Mouse (Mus musculus) MEL (cell line): Measurements from ENCODE around the gene Fgr. TPM values are rescaled to one million over a fixed set of nuclear protein-coding genes. Genes with fewer than 3 reads are reported as not detected.

Source experiments
- DNase-seq: peaks from one replicate; pipeline ENCODE4 v3.0.0; 2011; ENCODE audit warnings: low read depth, low spot score
- H3K27ac ChIP-seq: 2 replicates; pipeline ENCODE4 v1.5.1; 2012; ENCODE audit warnings: low read depth, mild to moderate bottlenecking, control low read depth, low read length, moderate library complexity; ENCODE audit not compliant: control insufficient read depth
- H3K27me3 ChIP-seq, 2 experiments: fragments of 150-350 bp in 1 of 2; sonication (generic) in 1 of 2; 2 replicates each; pipeline ENCODE4 v1.6.1; 2012; ENCODE audit warnings: low read length in 2 of 2, mild to moderate bottlenecking in 2 of 2, improper control_type of control experiment in 1 of 2, moderate library complexity in 1 of 2; ENCODE audit not compliant: insufficient read depth in 2 of 2, control insufficient read depth in 1 of 2
- H3K36me3 ChIP-seq, 2 experiments: 2 replicates each; pipeline ENCODE4 v1.6.1; 2012 to 2014; ENCODE audit warnings: low read length in 2 of 2, improper control_type of control experiment in 1 of 2, inconsistent platforms in 1 of 2, mild to moderate bottlenecking in 1 of 2; ENCODE audit not compliant: insufficient read depth in 2 of 2, control insufficient read depth in 1 of 2
- H3K4me1 ChIP-seq, 2 experiments: fragments of 150-350 bp in 1 of 2; sonication (generic) in 1 of 2; 2 replicates each; pipeline ENCODE4 v1.6.1; 2012; ENCODE audit warnings: low read length in 2 of 2, improper control_type of control experiment in 1 of 2, mild to moderate bottlenecking in 1 of 2; ENCODE audit not compliant: insufficient read depth in 2 of 2, control insufficient read depth in 1 of 2
- H3K4me3 ChIP-seq, 2 experiments: fragments of 150-350 bp in 1 of 2; sonication (generic) in 1 of 2; 2 replicates each; pipeline ENCODE4 v1.5.1; 2012; ENCODE audit warnings: low read depth in 2 of 2, low read length in 2 of 2, mild to moderate bottlenecking in 2 of 2, moderate library complexity in 2 of 2, control low read depth in 1 of 2, improper control_type of control experiment in 1 of 2; ENCODE audit not compliant: control insufficient read depth in 1 of 2, insufficient read depth in 1 of 2
- H3K79me2 ChIP-seq: 2 replicates; pipeline ENCODE4 v1.6.1; 2012; ENCODE audit warnings: mild to moderate bottlenecking, low read length, moderate library complexity; ENCODE audit not compliant: control insufficient read depth, poor library complexity, insufficient read depth
- H3K9ac ChIP-seq: 2 replicates; pipeline ENCODE4 v1.6.1; 2012; ENCODE audit warnings: low read depth, mild to moderate bottlenecking, control low read depth, low read length, moderate library complexity; ENCODE audit not compliant: control insufficient read depth, poor library complexity, severe bottlenecking
- H3K9me3 ChIP-seq: fragments of 150-350 bp; sonication (generic); replicated peaks from 2 replicates; pipeline ENCODE4 v1.6.1; 2012; ENCODE audit warnings: mild to moderate bottlenecking, low read length, improper control_type of control experiment, moderate library complexity; ENCODE audit not compliant: insufficient read depth
- CHD1 ChIP-seq: IDR thresholded peaks from 2 replicates; pipeline ENCODE4 v1.6.1; 2012; ENCODE audit warnings: low read depth, mild to moderate bottlenecking, inconsistent platforms, low read length, improper control_type of control experiment
- CHD2 ChIP-seq: IDR thresholded peaks from 2 replicates; pipeline ENCODE4 v1.6.1; 2011; ENCODE audit warnings: low read length, improper control_type of control experiment
- CTCF ChIP-seq, 3 experiments: IDR thresholded peaks in 2 of 3; conservative IDR thresholded peaks in 1 of 3; 2 replicates each; pipeline ENCODE4 v1.5.1; 2011 to 2012; ENCODE audit warnings: low read length in 3 of 3, low read depth in 2 of 3, mild to moderate bottlenecking in 2 of 3, improper control_type of control experiment in 1 of 3, inconsistent platforms in 1 of 3, mixed read lengths in 1 of 3, moderate library complexity in 1 of 3; ENCODE audit not compliant: control insufficient read depth in 1 of 3, insufficient read depth in 1 of 3, poor library complexity in 1 of 3, severe bottlenecking in 1 of 3
- ETS1 ChIP-seq: IDR thresholded peaks from 2 replicates; pipeline ENCODE4 v1.6.1; 2012; ENCODE audit warnings: low read depth, mild to moderate bottlenecking, inconsistent platforms, low read length, improper control_type of control experiment, moderate library complexity
- GATA1 ChIP-seq: IDR thresholded peaks from 2 replicates; pipeline ENCODE4 v1.6.1; 2011; ENCODE audit warnings: low read depth, low read length, improper control_type of control experiment
- KAT2A ChIP-seq: conservative IDR thresholded peaks from 2 replicates; pipeline ENCODE4 v1.6.1; 2012; ENCODE audit warnings: low read depth, low read length, improper control_type of control experiment, inconsistent platforms
- MAFK ChIP-seq: IDR thresholded peaks from 2 replicates; pipeline ENCODE4 v1.6.1; 2011; ENCODE audit warnings: low read depth, mild to moderate bottlenecking, low read length, improper control_type of control experiment, borderline replicate concordance
- MAX ChIP-seq: IDR thresholded peaks from 2 replicates; pipeline ENCODE4 v1.6.1; 2011; ENCODE audit warnings: low read length, improper control_type of control experiment
- MEF2A ChIP-seq: IDR thresholded peaks from 2 replicates; pipeline ENCODE4 v1.6.1; 2014; ENCODE audit warnings: low read depth, mild to moderate bottlenecking, inconsistent platforms, low read length, improper control_type of control experiment; ENCODE audit not compliant: poor library complexity, insufficient replicate concordance, severe bottlenecking; ENCODE audit errors: extremely low read depth
- MXI1 ChIP-seq: IDR thresholded peaks from 2 replicates; pipeline ENCODE4 v1.6.1; 2011; ENCODE audit warnings: mild to moderate bottlenecking, low read depth, low read length, improper control_type of control experiment
- MYB ChIP-seq: IDR thresholded peaks from 2 replicates; pipeline ENCODE4 v1.6.1; 2011; ENCODE audit warnings: mild to moderate bottlenecking, low read depth, low read length, improper control_type of control experiment
- MYC ChIP-seq: IDR thresholded peaks from 2 replicates; pipeline ENCODE4 v1.6.1; 2011; ENCODE audit warnings: low read depth, mild to moderate bottlenecking, low read length, improper control_type of control experiment, moderate library complexity
- NELFE ChIP-seq: IDR thresholded peaks from 2 replicates; pipeline ENCODE4 v1.6.1; 2011; ENCODE audit warnings: low read depth, low read length, improper control_type of control experiment
- POLR2AphosphoS2 ChIP-seq: IDR thresholded peaks from 2 replicates; pipeline ENCODE4 v1.6.1; 2011; ENCODE audit warnings: low read length, improper control_type of control experiment
- POLR2AphosphoS5 ChIP-seq: IDR thresholded peaks from 2 replicates; pipeline ENCODE4 v1.6.1; 2012; ENCODE audit warnings: low read depth, borderline replicate concordance, mild to moderate bottlenecking, inconsistent platforms, low read length, moderate library complexity, mixed read lengths
- RCOR1 ChIP-seq: IDR thresholded peaks from 2 replicates; pipeline ENCODE4 v1.6.1; 2012; ENCODE audit warnings: low read depth, mild to moderate bottlenecking, inconsistent platforms, low read length, improper control_type of control experiment
- SIN3A ChIP-seq: IDR thresholded peaks from 2 replicates; pipeline ENCODE4 v1.6.1; 2012; ENCODE audit warnings: low read length, improper control_type of control experiment, inconsistent platforms
- SMC3 ChIP-seq: IDR thresholded peaks from 2 replicates; pipeline ENCODE4 v1.6.1; 2011; ENCODE audit warnings: low read depth, low read length, improper control_type of control experiment
- TAL1 ChIP-seq: IDR thresholded peaks from 2 replicates; pipeline ENCODE4 v1.6.1; 2012; ENCODE audit warnings: mild to moderate bottlenecking, inconsistent platforms, low read length, moderate library complexity, mixed read lengths
- TBP ChIP-seq: IDR thresholded peaks from 2 replicates; pipeline ENCODE4 v1.8.0; 2011; ENCODE audit warnings: low read depth, low read length, improper control_type of control experiment
- TCF12 ChIP-seq: IDR thresholded peaks from 2 replicates; pipeline ENCODE4 v1.6.1; 2014; ENCODE audit warnings: low read depth, mild to moderate bottlenecking, inconsistent platforms, low read length, improper control_type of control experiment, moderate library complexity
- ZKSCAN1 ChIP-seq: IDR thresholded peaks from 2 replicates; pipeline ENCODE4 v1.6.1; 2012; ENCODE audit warnings: low read depth, mild to moderate bottlenecking, inconsistent platforms, low read length, improper control_type of control experiment, moderate library complexity
- ZNF384 ChIP-seq: IDR thresholded peaks from 2 replicates; pipeline ENCODE4 v1.6.1; 2012; ENCODE audit warnings: low read depth, mild to moderate bottlenecking, inconsistent platforms, low read length, improper control_type of control experiment
- polyA plus RNA-seq, 2 experiments: library from polyadenylated mRNA; stranded (reverse) in 1 of 2; unstranded in 1 of 2; fragments of >175 nt in 1 of 2; fragments of >200 nt in 1 of 2; gene quantifications; 2 replicates each; pipeline versions ENCODE4 v1.2.1 to v1.2.4; 2012; ENCODE audit warnings: low replicate concordance in 2 of 2, low read depth in 1 of 2; ENCODE audit not compliant: insufficient read length in 2 of 2, insufficient read depth in 1 of 2, missing spikeins in 1 of 2
- total RNA-seq: library from RNA; depleted of rRNA; stranded (reverse); fragments of 300-350 nt; gene quantifications from 2 replicates; pipeline ENCODE4 v1.2.3, GENCODE M21; 2012

The Fgr gene
- total and polyA plus RNA-seq, 3 experiments, result not detected

DNA sequence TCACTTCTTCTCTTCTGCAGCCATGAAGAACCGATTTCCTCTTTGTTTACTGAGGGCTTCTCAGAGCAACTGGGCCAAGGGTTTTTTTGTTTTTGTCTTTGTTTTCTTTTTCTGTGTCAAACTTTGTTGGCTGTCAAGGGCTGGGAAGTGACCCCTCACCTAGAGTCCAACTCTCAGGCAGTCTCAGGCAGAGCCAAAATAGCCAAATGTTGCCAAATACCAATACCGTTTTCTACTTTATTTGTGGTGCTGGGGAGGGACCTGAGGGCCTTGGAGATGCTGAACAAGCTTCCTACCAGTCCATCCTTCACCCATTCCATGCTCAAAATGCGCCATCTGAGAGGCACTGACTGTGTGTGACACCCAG lies 14.2 kb upstream of the Fgr start:
- H3K27ac ChIP-seq, result no peak overlapping the region
- no peak overlapping the region for H3K4me3 ChIP-seq
- H3K27me3 ChIP-seq, result no peaks in the 10 kb centered on the region
- H3K9me3 ChIP-seq, result no peaks in the 10 kb centered on the region
- TF ChIP-seq CTCF (IDR thresholded peaks at IDR 0.05 in 2 of 3, conservative IDR thresholded peaks at IDR 0.05 in 1 of 3; ENCODE audit: control insufficient read depth in 1 of 3, insufficient read depth in 1 of 3, low read depth in 2 of 3, low read length in 3 of 3, poor library complexity in 1 of 3, severe bottlenecking in 1 of 3) (no peak), MXI1 (no peak), NELFE (no peak), CHD1 (no peak), RCOR1 (no peak), CHD2 (no peak), POLR2AphosphoS5 (no peak), ZNF384 (no peak), POLR2AphosphoS2 (no peak), MAFK (no peak), KAT2A (no peak), ZKSCAN1 (no peak), GATA1 (no peak), SMC3 (no peak), SIN3A (no peak), TBP (no peak), MAX (no peak), MYC (no peak), ETS1 (no peak)
- no peak for DNase-seq
- peaks cover 0 to 2% of the 10 kb centered on the region in 2 experiments; a peak in 2 of 4 replicates for H3K36me3 ChIP-seq
- no peak overlapping the region for H3K9ac ChIP-seq
- peaks cover 0 to 11% of the 10 kb centered on the region in 2 experiments; a peak in 2 of 4 replicates for H3K4me1 ChIP-seq
- no peaks in the 10 kb centered on the region for H3K79me2 ChIP-seq

GRCm38 (mm10) chr4:132960313-132960712 lies 13.6 kb upstream of the Fgr start:
- H3K27ac ChIP-seq, result no peak overlapping the region
- H3K9ac ChIP-seq, result no peak overlapping the region
- H3K4me3 ChIP-seq, result no peak overlapping the region
- no peaks in the 10 kb centered on the region for H3K27me3 ChIP-seq
- TF ChIP-seq MYB (no peak), TCF12 (no peak), MEF2A (no peak), GATA1 (no peak), SIN3A (no peak), TAL1 (no peak), TBP (no peak), RCOR1 (no peak), MAFK (no peak)
- H3K79me2 ChIP-seq, result no peaks in the 10 kb centered on the region
- H3K4me1 ChIP-seq, result peaks cover 0 to 11% of the 10 kb centered on the region in 2 experiments; a peak in 2 of 4 replicates
- H3K9me3 ChIP-seq, result no peaks in the 10 kb centered on the region
- H3K36me3 ChIP-seq, result peaks cover 0 to 2% of the 10 kb centered on the region in 2 experiments; a peak in 2 of 4 replicates
- DNase-seq, result no peak
